Mouse (Mus musculus): Measurements from ENCODE around the gene Gm10188. TPM values are rescaled to one million over a fixed set of nuclear protein-coding genes. Genes with fewer than 3 reads are reported as not detected.

Gene Gm10188
- polyA plus RNA-seq, 1 experiment: not detected

GRCm38 (mm10) chr1:132191093-132191785 lies 38.3 kb downstream of the Gm10188 start, which contains the start of the genes Lemd1 and AC124108.1:
Gene Lemd1, plus strand, starts transcription at chr1:132191431.
Gene AC124108.1, plus strand, starts transcription at chr1:132191457.
- Histone ChIP-seq H3K4me1 (ENCODE audit: control insufficient read depth, insufficient read depth, low read length) (peaks cover 4% of the 10 kb centered on the region), H3K4me3 (replicated peaks; ENCODE audit: extremely low read depth, low read depth, low read length) (peak within 1 kb of the TSS; percentile 41)
- 2% methylated on average over 34 of the region's 34 CpGs for WGBS
- TF ChIP-seq CTCF (IDR thresholded peaks at IDR 0.05; ENCODE audit: insufficient read depth, low read length) (no peak), POLR2A (IDR thresholded peaks at IDR 0.05; ENCODE audit: borderline replicate concordance, extremely low read depth, low read depth, low read length) (no peak)
- DNase-seq: no peak

GRCm38 (mm10) chr1:132190621-132191092 lies 38.9 kb downstream of the Gm10188 start:
- Histone ChIP-seq H3K4me3 (replicated peaks; ENCODE audit: extremely low read depth, low read depth, low read length) (peak overlapping the region; percentile 41), H3K4me1 (ENCODE audit: control insufficient read depth, insufficient read depth, low read length) (peaks cover 4% of the 10 kb centered on the region)
- under 1% methylated on average over 52 of the region's 62 CpGs for WGBS
- no peak for TF ChIP-seq POLR2A (IDR thresholded peaks at IDR 0.05; ENCODE audit: borderline replicate concordance, extremely low read depth, low read depth, low read length)
- TF ChIP-seq CTCF (IDR thresholded peaks at IDR 0.05; ENCODE audit: insufficient read depth, low read length): no peak
- DNase-seq: no peak

GRCm38 (mm10) chr1:132190040-132190513 lies 39.5 kb downstream of the Gm10188 start:
- WGBS: 1% methylated on average over 50 of the region's 50 CpGs
- no peaks in the 10 kb centered on the region for H3K4me1 ChIP-seq (ENCODE audit: control insufficient read depth, insufficient read depth, low read length)
- peak overlapping the region; percentile 9 for H3K4me3 ChIP-seq (replicated peaks; ENCODE audit: extremely low read depth, low read depth, low read length)
- TF ChIP-seq CTCF (IDR thresholded peaks at IDR 0.05; ENCODE audit: insufficient read depth, low read length) (no peak), POLR2A (IDR thresholded peaks at IDR 0.05; ENCODE audit: borderline replicate concordance, extremely low read depth, low read depth, low read length) (no peak)
- no peak for DNase-seq

DNA sequence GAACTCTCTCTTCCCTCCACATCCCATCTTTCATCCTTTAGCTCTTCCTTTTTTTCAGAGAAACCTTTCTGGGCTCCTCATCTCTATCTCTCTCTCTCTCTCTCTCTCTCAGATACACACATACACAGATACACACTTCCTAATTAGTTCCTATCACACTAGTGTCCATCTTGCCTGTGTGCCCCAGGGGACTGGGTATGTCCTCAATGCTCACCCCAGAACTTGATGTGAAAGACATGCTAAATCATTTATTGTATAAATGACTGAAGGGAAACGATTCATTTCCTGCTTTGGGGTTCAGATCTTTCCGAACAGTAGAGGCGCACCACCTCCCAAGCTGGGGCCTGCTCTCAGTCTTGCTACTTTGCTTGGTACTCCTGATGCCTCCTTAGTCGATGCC lies 40.3 kb downstream of the Gm10188 start:
- H3K4me3 ChIP-seq (replicated peaks; ENCODE audit: extremely low read depth, low read depth, low read length): no peak overlapping the region
- TF ChIP-seq POLR2A (IDR thresholded peaks at IDR 0.05; ENCODE audit: borderline replicate concordance, extremely low read depth, low read depth, low read length) (no peak), CTCF (IDR thresholded peaks at IDR 0.05; ENCODE audit: insufficient read depth, low read length) (no peak)
- WGBS: 34% methylated on average over 4 of the region's 4 CpGs
- H3K4me1 ChIP-seq (ENCODE audit: control insufficient read depth, insufficient read depth, low read length): no peaks in the 10 kb centered on the region
- DNase-seq: no peak

DNA sequence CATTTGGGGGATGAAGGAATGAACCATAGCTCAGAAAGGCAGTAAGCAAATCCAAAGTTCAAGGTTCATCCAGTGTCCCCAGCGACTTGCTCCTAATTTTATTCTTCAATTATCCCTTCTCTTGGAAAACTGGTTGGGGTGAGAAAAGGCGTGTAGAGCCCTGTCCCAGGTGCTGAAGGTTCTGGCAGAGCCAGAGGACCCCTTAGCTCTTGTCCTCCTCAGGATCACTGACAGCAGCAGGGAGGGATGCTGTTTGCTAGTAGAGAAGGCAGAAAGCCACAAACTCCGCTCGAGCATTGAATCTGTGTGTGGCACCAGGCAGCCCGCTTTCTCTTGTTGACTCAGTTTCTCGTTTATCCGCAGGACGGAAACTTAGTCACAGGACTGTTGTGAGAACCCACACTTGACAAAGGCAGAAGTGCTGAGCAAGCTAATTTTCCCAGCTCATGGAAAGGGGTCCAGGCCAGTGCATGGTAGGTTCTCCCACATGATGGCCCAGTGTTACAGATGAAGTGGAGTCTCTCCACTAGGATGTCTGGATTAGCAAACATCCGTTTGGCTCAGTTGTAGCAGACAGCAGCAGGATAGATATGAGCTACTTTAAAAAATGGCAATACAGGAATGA lies 41.0 kb downstream of the Gm10188 start:
- Histone ChIP-seq H3K4me1 (ENCODE audit: control insufficient read depth, insufficient read depth, low read length) (no peaks in the 10 kb centered on the region), H3K4me3 (replicated peaks; ENCODE audit: extremely low read depth, low read depth, low read length) (no peak overlapping the region)
- DNase-seq: no peak
- TF ChIP-seq CTCF (IDR thresholded peaks at IDR 0.05; ENCODE audit: insufficient read depth, low read length) (no peak), POLR2A (IDR thresholded peaks at IDR 0.05; ENCODE audit: borderline replicate concordance, extremely low read depth, low read depth, low read length) (no peak)
- 40% methylated on average over 9 of the region's 9 CpGs for WGBS

- TF ChIP-seq POLR2A (IDR thresholded peaks at IDR 0.05; ENCODE audit: borderline replicate concordance, extremely low read depth, low read depth, low read length): no peak
- TF ChIP-seq CTCF (IDR thresholded peaks at IDR 0.05; ENCODE audit: insufficient read depth, low read length): no peak
- no peak overlapping the region for H3K4me3 ChIP-seq (replicated peaks; ENCODE audit: extremely low read depth, low read depth, low read length)
- DNase-seq: no peak
- no peaks in the 10 kb centered on the region for H3K4me1 ChIP-seq (ENCODE audit: control insufficient read depth, insufficient read depth, low read length)
- 77% methylated on average over 4 of the region's 4 CpGs for WGBS
These were observed 43.3 kb downstream of the Gm10188 start for GRCm38 (mm10) chr1:132186303-132186702.

Other genes starting within 250 kb of the Gm10188 start
- 27.0 and 39.9 TPM in 2 replicates for gene Elk4, start 222.2 kb downstream of the Gm10188 start, polyA plus RNA-seq (2012; rRNA removed)
- 5.0 and 6.1 TPM in 2 replicates for gene Mfsd4a, start 161.7 kb downstream of the Gm10188 start, polyA plus RNA-seq (2012; rRNA removed)
- 32.8 and 34.0 TPM in 2 replicates for gene Cdk18, start 90.1 kb downstream of the Gm10188 start, polyA plus RNA-seq (2012; rRNA removed)
- gene Lemd1, start 38.3 kb downstream of the Gm10188 start, polyA plus RNA-seq (2012; rRNA removed): not detected in 2 replicates
- not detected in 2 replicates for gene AC124108.1, start 38.3 kb downstream of the Gm10188 start, polyA plus RNA-seq (2012; rRNA removed)
- gene Klhdc8a, start 68.9 kb upstream of the Gm10188 start, polyA plus RNA-seq (2012; rRNA removed): 3.2 and 4.6 TPM in 2 replicates
- gene Nuak2, start 86.4 kb upstream of the Gm10188 start, polyA plus RNA-seq (2012; rRNA removed): 9.6 and 10.4 TPM in 2 replicates
- 135 and 154 TPM in 2 replicates for gene Tmcc2, start 161.5 kb upstream of the Gm10188 start, polyA plus RNA-seq (2012; rRNA removed)
- gene Dstyk, start 187.8 kb upstream of the Gm10188 start, polyA plus RNA-seq (2012; rRNA removed): 14.9 and 17.7 TPM in 2 replicates
- 11.7 and 20.8 TPM in 2 replicates for gene Rbbp5, start 247.6 kb upstream of the Gm10188 start, polyA plus RNA-seq (2012; rRNA removed)